Mouse (Mus musculus) heart, postnatal 0 days (tissue): Measurements from ENCODE around the gene Mafg.
"Not testable (repeated sequence)": the region's sequence is repeated elsewhere in the genome, so short reads cannot be mapped to it uniquely, and the experiment has no call there.

Experiments used
- CTCF ChIP-seq: IDR thresholded peaks from 2 replicates; pipeline ENCODE4 v1.5.1; 2016; ENCODE audit warnings: antibody characterized with exemption, control low read depth, low read depth
- EP300 ChIP-seq: IDR thresholded peaks from 2 replicates; pipeline ENCODE4 v1.6.1; 2016; ENCODE audit warnings: antibody characterized with exemption, low read depth

- TF ChIP-seq CTCF, EP300: not testable (repeated sequence)
Measured at GRCm38 (mm10) chr11:120582982-120583293, 50.5 kb downstream of the Mafg start.
